Mouse (Mus musculus): ENCODE data around the gene Pard3. TPM values are rescaled to one million over a fixed set of nuclear protein-coding genes. Genes with fewer than 3 reads are reported as not detected.

The Pard3 gene
- polyA plus RNA-seq, 1 experiment = 51.2 TPM

GRCm38 (mm10) chr8:127066501-127066900, 2.8 kb downstream of the Pard3 start:
- peaks cover 23% of the 10 kb centered on the region for H3K4me1 ChIP-seq (ENCODE audit: control insufficient read depth, insufficient read depth, low read length)
- H3K27me3 ChIP-seq (replicated peaks; ENCODE audit: control insufficient read depth, insufficient read depth, low read length) = no peaks in the 10 kb centered on the region
- DNase-seq = no peak
- H3K27ac ChIP-seq (ENCODE audit: insufficient read depth, low read depth, low read length) = no peak overlapping the region
- TF ChIP-seq POLR2A (IDR thresholded peaks at IDR 0.05; ENCODE audit: low read depth, low read length) (no peak), CTCF (conservative IDR thresholded peaks at IDR 0.05; ENCODE audit: insufficient read depth, insufficient read length, low read depth, low read length) (no peak)
- H3K4me3 ChIP-seq (ENCODE audit: insufficient read depth, low read depth, low read length) = no peak overlapping the region
- H3K36me3 ChIP-seq (ENCODE audit: control insufficient read depth, insufficient read depth, low read length) = no peaks in the 10 kb centered on the region

GRCm38 (mm10) chr8:127068719-127069118, 5.0 kb downstream of the Pard3 start:
- 78% methylated on average over 3 of the region's 3 CpGs for WGBS
- TF ChIP-seq CTCF (conservative IDR thresholded peaks at IDR 0.05; ENCODE audit: insufficient read depth, insufficient read length, low read depth, low read length) (no peak), POLR2A (IDR thresholded peaks at IDR 0.05; ENCODE audit: low read depth, low read length) (no peak)
- Histone ChIP-seq H3K4me3 (ENCODE audit: insufficient read depth, low read depth, low read length) (no peak overlapping the region), H3K36me3 (ENCODE audit: control insufficient read depth, insufficient read depth, low read length) (no peaks in the 10 kb centered on the region), H3K4me1 (ENCODE audit: control insufficient read depth, insufficient read depth, low read length) (peaks cover 26% of the 10 kb centered on the region), H3K27ac (ENCODE audit: insufficient read depth, low read depth, low read length) (no peak overlapping the region), H3K27me3 (replicated peaks; ENCODE audit: control insufficient read depth, insufficient read depth, low read length) (no peaks in the 10 kb centered on the region)
- DNase-seq = no peak

- TF ChIP-seq POLR2A (IDR thresholded peaks at IDR 0.05; ENCODE audit: low read depth, low read length) (no peak), CTCF (conservative IDR thresholded peaks at IDR 0.05; ENCODE audit: insufficient read depth, insufficient read length, low read depth, low read length) (no peak)
- peak; percentile 89 for DNase-seq
- H3K27me3 ChIP-seq (replicated peaks; ENCODE audit: control insufficient read depth, insufficient read depth, low read length) = no peaks in the 10 kb centered on the region
- H3K27ac ChIP-seq (ENCODE audit: insufficient read depth, low read depth, low read length) = no peak overlapping the region
- no peak overlapping the region for H3K4me3 ChIP-seq (ENCODE audit: insufficient read depth, low read depth, low read length)
- H3K36me3 ChIP-seq (ENCODE audit: control insufficient read depth, insufficient read depth, low read length) = no peaks in the 10 kb centered on the region
- 50% methylated on average over 3 of the region's 3 CpGs for WGBS
- H3K4me1 ChIP-seq (ENCODE audit: control insufficient read depth, insufficient read depth, low read length) = peaks cover 26% of the 10 kb centered on the region
Measured at GRCm38 (mm10) chr8:127070225-127070624, 6.5 kb downstream of the Pard3 start.

DNA sequence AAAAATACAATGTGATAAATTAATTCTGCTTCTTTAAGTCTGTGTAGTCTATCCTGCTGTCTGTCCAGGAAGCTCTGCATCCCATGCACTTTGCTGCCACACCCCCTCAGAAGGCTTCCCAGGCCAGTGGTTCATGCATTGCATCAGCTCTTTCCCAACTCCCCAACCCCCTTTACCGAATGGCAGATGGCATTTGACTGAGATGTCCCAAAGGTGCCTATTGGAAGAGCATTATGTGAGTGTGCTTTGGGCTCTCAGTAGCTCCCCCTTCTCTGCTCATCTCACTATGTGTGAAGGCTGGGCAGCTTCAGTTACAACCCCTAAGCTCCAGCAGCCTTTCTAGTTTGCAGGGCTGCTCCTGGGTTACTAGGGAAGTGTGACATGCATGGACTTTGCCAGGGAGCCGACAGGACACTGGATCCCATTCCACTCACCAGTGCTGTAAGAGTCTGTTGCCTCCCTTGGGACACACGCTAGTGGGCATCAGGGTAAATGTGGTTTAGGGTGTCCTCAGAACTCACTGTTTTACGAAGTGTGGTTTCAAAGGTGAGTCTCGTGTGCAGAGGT, 9.4 kb downstream of the Pard3 start:
- peaks cover 28% of the 10 kb centered on the region for H3K4me1 ChIP-seq (ENCODE audit: control insufficient read depth, insufficient read depth, low read length)
- H3K27me3 ChIP-seq (replicated peaks; ENCODE audit: control insufficient read depth, insufficient read depth, low read length) = no peaks in the 10 kb centered on the region
- H3K27ac ChIP-seq (ENCODE audit: insufficient read depth, low read depth, low read length) = no peak overlapping the region
- no peak for TF ChIP-seq POLR2A (IDR thresholded peaks at IDR 0.05; ENCODE audit: low read depth, low read length)
- TF ChIP-seq CTCF (conservative IDR thresholded peaks at IDR 0.05; ENCODE audit: insufficient read depth, insufficient read length, low read depth, low read length) = no peak
- 42% methylated on average over 5 of the region's 5 CpGs for WGBS
- no peak overlapping the region for H3K4me3 ChIP-seq (ENCODE audit: insufficient read depth, low read depth, low read length)
- DNase-seq = no peak
- H3K36me3 ChIP-seq (ENCODE audit: control insufficient read depth, insufficient read depth, low read length) = no peaks in the 10 kb centered on the region

DNA sequence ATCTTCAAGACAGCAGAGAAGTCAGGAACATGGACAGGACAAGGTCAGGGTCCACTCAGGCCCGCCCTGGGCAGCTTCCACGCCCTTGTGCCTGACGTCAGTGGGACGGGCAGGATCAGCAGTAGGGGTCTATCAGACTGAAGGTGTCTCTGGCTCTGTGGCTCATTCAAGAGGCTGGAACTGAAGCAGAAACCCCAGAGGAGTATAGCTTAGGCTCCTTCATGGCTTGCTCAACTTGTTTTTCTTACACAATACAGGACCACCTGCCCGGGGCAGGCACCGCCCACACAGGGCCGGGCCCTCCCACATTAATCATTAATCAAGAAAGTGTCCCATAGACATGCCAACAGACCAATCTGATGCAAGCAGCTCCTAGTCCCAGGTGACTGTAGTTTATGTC, 12.8 kb downstream of the Pard3 start:
- Histone ChIP-seq H3K27ac (ENCODE audit: insufficient read depth, low read depth, low read length) (peak overlapping the region; percentile 40; the same call in 1 of the 2 replicates), H3K36me3 (ENCODE audit: control insufficient read depth, insufficient read depth, low read length) (no peaks in the 10 kb centered on the region), H3K4me1 (ENCODE audit: control insufficient read depth, insufficient read depth, low read length) (peaks cover 25% of the 10 kb centered on the region), H3K27me3 (replicated peaks; ENCODE audit: control insufficient read depth, insufficient read depth, low read length) (no peaks in the 10 kb centered on the region), H3K4me3 (ENCODE audit: insufficient read depth, low read depth, low read length) (peak overlapping the region; percentile 45)
- DNase-seq = peak; percentile 88
- no peak for TF ChIP-seq POLR2A (IDR thresholded peaks at IDR 0.05; ENCODE audit: low read depth, low read length)
- TF ChIP-seq CTCF (conservative IDR thresholded peaks at IDR 0.05; ENCODE audit: insufficient read depth, insufficient read length, low read depth, low read length) = no peak
- 43% methylated on average over 7 of the region's 7 CpGs for WGBS

- Histone ChIP-seq H3K27me3 (replicated peaks; ENCODE audit: control insufficient read depth, insufficient read depth, low read length) (no peaks in the 10 kb centered on the region), H3K4me3 (ENCODE audit: insufficient read depth, low read depth, low read length) (no peak overlapping the region), H3K4me1 (ENCODE audit: control insufficient read depth, insufficient read depth, low read length) (peaks cover 26% of the 10 kb centered on the region), H3K36me3 (ENCODE audit: control insufficient read depth, insufficient read depth, low read length) (no peaks in the 10 kb centered on the region), H3K27ac (ENCODE audit: insufficient read depth, low read depth, low read length) (no peak overlapping the region)
- TF ChIP-seq POLR2A (IDR thresholded peaks at IDR 0.05; ENCODE audit: low read depth, low read length) (no peak), CTCF (conservative IDR thresholded peaks at IDR 0.05; ENCODE audit: insufficient read depth, insufficient read length, low read depth, low read length) (no peak)
- WGBS = 46% methylated on average over 5 of the region's 5 CpGs
- no peak for DNase-seq
Measured at GRCm38 (mm10) chr8:127079244-127079805, 15.6 kb downstream of the Pard3 start.

GRCm38 (mm10) chr8:127081297-127081696, 17.6 kb downstream of the Pard3 start:
- TF ChIP-seq CTCF (conservative IDR thresholded peaks at IDR 0.05; ENCODE audit: insufficient read depth, insufficient read length, low read depth, low read length) (no peak), POLR2A (IDR thresholded peaks at IDR 0.05; ENCODE audit: low read depth, low read length) (no peak)
- no peaks in the 10 kb centered on the region for H3K36me3 ChIP-seq (ENCODE audit: control insufficient read depth, insufficient read depth, low read length)
- peaks cover 22% of the 10 kb centered on the region for H3K4me1 ChIP-seq (ENCODE audit: control insufficient read depth, insufficient read depth, low read length)
- no peak overlapping the region for H3K27ac ChIP-seq (ENCODE audit: insufficient read depth, low read depth, low read length)
- no peaks in the 10 kb centered on the region for H3K27me3 ChIP-seq (replicated peaks; ENCODE audit: control insufficient read depth, insufficient read depth, low read length)
- no peak for DNase-seq
- 75% methylated on average over 3 of the region's 3 CpGs for WGBS
- no peak overlapping the region for H3K4me3 ChIP-seq (ENCODE audit: insufficient read depth, low read depth, low read length)
